Mouse (Mus musculus): Measurements from ENCODE around the gene Vdr.

The Vdr gene

GRCm38 (mm10) chr15:97825941-97826587 is 84.4 kb downstream of the Vdr start:
- H3K27me3 ChIP-seq (ENCODE audit: insufficient read depth, low read length), result peaks cover 85% of the 10 kb centered on the region
- H3K4me1 ChIP-seq (replicated peaks; ENCODE audit: low read depth, low read length), result peaks cover 62% of the 10 kb centered on the region
- no peaks in the 10 kb centered on the region for H3K9me3 ChIP-seq (ENCODE audit: low read length)
- H3K4me3 ChIP-seq (replicated peaks; ENCODE audit: low read length), result peak overlapping the region; percentile 62
- H3K36me3 ChIP-seq (ENCODE audit: insufficient read depth, low read length), result no peaks in the 10 kb centered on the region
- TF ChIP-seq POU5F1 (IDR thresholded peaks at IDR 0.05; ENCODE audit: borderline replicate concordance, low read length), result no peak
- no peak for TF ChIP-seq CTCF (conservative IDR thresholded peaks at IDR 0.05; ENCODE audit: low read length)
- TF ChIP-seq NANOG (IDR thresholded peaks at IDR 0.05; ENCODE audit: borderline replicate concordance, low read length), result no peak

DNA sequence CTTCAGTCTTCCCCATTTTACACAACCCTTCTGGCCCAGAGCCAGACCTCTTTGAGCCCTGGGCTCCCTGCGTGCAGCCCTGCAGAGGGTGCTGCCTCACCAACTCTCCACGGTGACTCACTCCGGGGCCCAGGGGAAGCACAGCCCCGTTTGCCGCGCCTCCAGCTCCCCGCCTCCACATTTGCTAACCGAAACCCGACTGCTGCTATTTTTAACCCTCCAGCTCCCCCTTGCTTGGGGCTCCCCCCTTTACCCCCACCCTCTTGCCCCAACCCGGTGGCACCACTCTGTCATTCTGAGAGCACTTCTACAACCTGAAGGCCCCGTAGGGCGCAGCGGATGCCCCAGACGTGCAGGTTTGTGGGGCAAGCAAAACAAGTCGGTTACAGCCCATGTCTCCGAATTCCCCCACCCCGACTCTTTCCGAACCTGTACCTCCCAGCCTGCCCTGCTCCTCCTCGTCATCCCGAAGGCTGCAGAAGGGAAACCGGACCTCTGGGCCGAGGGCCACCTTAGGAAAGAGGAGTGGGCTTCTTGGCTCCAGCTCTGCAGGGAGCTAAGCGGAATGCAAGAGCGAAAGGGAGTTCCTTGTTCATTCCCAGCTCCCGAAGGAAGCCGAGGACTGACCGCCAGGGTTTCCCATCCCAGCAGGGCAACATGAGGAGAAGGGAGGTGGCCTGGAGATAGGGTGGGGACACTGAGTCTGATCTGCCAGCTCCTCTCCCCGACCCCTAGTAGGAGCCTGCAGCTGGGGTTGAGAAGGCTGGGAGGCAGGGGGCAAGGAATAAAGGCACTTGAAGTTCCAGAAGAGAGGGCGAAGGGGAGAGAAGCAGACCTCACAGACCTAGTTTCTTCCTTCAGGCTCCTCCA is 85.1 kb downstream of the Vdr start:
- no peak for TF ChIP-seq NANOG (IDR thresholded peaks at IDR 0.05; ENCODE audit: borderline replicate concordance, low read length)
- no peak for TF ChIP-seq POU5F1 (IDR thresholded peaks at IDR 0.05; ENCODE audit: borderline replicate concordance, low read length)
- no peak for TF ChIP-seq CTCF (conservative IDR thresholded peaks at IDR 0.05; ENCODE audit: low read length)

DNA sequence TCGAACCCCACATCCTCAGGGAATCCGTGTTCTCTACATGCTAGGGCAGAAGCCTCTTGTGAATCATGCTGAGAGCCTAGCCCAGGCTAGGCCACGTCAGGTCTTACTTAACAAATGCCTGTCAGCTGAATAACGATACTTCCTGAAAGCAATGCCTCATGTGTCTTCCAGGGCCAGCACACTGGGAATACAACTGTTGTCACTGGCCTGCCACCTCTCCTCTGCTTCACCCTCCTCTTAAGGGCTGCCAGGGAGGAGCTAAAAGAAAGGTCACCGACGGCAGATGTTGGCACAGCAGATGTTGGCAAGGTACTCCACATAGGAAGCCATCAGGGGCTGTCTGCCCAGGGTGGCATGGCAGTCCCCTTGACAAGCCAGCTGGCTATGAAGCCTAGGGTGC is 86.4 kb downstream of the Vdr start:
- Histone ChIP-seq H3K36me3 (ENCODE audit: insufficient read depth, low read length) (no peaks in the 10 kb centered on the region), H3K4me3 (replicated peaks; ENCODE audit: low read length) (no peak overlapping the region), H3K27me3 (ENCODE audit: insufficient read depth, low read length) (peaks cover 76% of the 10 kb centered on the region), H3K4me1 (replicated peaks; ENCODE audit: low read depth, low read length) (peaks cover 60% of the 10 kb centered on the region), H3K9me3 (ENCODE audit: low read length) (no peaks in the 10 kb centered on the region)
- TF ChIP-seq CTCF (conservative IDR thresholded peaks at IDR 0.05; ENCODE audit: low read length), result no peak
- TF ChIP-seq POU5F1 (IDR thresholded peaks at IDR 0.05; ENCODE audit: borderline replicate concordance, low read length), result no peak
- no peak for TF ChIP-seq NANOG (IDR thresholded peaks at IDR 0.05; ENCODE audit: borderline replicate concordance, low read length)

More for the DNA sequence above, 85.1 kb downstream of the Vdr start:
- H3K27me3 ChIP-seq (ENCODE audit: insufficient read depth, low read length), result peaks cover 84% of the 10 kb centered on the region
- H3K4me3 ChIP-seq (replicated peaks; ENCODE audit: low read length), result peak overlapping the region; percentile 62
- no peaks in the 10 kb centered on the region for H3K36me3 ChIP-seq (ENCODE audit: insufficient read depth, low read length)
- peaks cover 65% of the 10 kb centered on the region for H3K4me1 ChIP-seq (replicated peaks; ENCODE audit: low read depth, low read length)
- H3K9me3 ChIP-seq (ENCODE audit: low read length), result no peaks in the 10 kb centered on the region

DNA sequence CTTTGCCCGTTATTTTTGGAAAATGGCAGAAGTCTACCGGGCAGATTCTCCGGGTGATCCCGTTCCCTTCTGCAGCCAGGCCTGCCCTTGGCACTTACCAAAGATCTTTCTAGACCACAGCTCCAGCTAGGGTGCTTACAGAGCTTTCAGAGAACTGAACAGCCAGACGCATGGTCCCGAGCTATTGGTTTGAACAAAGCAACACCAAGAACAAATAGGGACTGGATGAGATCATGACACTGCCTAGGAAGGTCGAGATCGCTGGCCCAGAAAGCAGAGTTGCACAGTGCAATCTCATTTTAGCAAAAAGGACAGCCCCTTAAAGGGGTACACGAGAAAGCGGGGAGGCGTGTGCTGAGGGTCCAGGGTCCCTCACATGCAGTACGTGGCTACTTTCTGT is 87.0 kb downstream of the Vdr start:
- H3K36me3 ChIP-seq (ENCODE audit: insufficient read depth, low read length), result no peaks in the 10 kb centered on the region
- H3K27me3 ChIP-seq (ENCODE audit: insufficient read depth, low read length), result peaks cover 70% of the 10 kb centered on the region
- peaks cover 54% of the 10 kb centered on the region for H3K4me1 ChIP-seq (replicated peaks; ENCODE audit: low read depth, low read length)
- no peak overlapping the region for H3K4me3 ChIP-seq (replicated peaks; ENCODE audit: low read length)
- TF ChIP-seq NANOG (IDR thresholded peaks at IDR 0.05; ENCODE audit: borderline replicate concordance, low read length), result no peak
- no peak for TF ChIP-seq CTCF (conservative IDR thresholded peaks at IDR 0.05; ENCODE audit: low read length)
- no peak for TF ChIP-seq POU5F1 (IDR thresholded peaks at IDR 0.05; ENCODE audit: borderline replicate concordance, low read length)
- H3K9me3 ChIP-seq (ENCODE audit: low read length), result no peaks in the 10 kb centered on the region

DNA sequence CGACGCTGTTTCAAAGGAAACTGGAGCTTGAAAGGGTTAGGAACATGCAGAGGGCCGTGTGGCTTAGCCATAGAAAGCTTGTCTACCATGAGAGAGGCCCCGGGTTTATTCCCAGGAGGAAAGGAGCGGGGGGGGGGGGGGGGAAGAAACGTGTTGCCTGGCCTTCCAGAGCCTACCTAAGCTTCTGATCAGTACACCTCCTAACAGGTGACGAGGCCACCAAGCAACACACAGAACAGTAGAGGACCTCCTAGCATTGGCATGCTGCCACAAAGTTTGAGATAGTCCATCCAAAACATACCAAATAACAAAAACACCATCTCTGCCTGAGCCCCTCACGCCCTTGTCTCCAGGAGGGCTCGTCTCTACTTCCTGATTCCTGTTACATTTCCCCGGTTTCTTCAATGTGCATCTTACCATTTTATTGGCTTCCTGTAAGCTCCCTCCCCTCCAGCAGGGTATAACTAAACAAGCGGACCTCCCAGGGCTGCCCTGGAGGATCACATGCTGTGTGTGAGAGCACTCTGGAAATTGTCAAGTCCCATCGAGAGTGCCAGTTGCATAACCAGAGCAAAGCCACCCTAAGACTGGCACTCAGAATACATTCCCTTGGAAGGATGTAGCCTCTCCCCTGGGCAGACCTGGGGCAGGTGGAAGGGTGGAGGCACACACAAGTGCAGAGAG is 87.7 kb downstream of the Vdr start:
- TF ChIP-seq POU5F1 (IDR thresholded peaks at IDR 0.05; ENCODE audit: borderline replicate concordance, low read length) (no peak), CTCF (conservative IDR thresholded peaks at IDR 0.05; ENCODE audit: low read length) (no peak), NANOG (IDR thresholded peaks at IDR 0.05; ENCODE audit: borderline replicate concordance, low read length) (no peak)
- no peaks in the 10 kb centered on the region for H3K9me3 ChIP-seq (ENCODE audit: low read length)
- no peak overlapping the region for H3K4me3 ChIP-seq (replicated peaks; ENCODE audit: low read length)
- H3K27me3 ChIP-seq (ENCODE audit: insufficient read depth, low read length), result peaks cover 65% of the 10 kb centered on the region
- H3K36me3 ChIP-seq (ENCODE audit: insufficient read depth, low read length), result no peaks in the 10 kb centered on the region
- H3K4me1 ChIP-seq (replicated peaks; ENCODE audit: low read depth, low read length), result peaks cover 54% of the 10 kb centered on the region

DNA sequence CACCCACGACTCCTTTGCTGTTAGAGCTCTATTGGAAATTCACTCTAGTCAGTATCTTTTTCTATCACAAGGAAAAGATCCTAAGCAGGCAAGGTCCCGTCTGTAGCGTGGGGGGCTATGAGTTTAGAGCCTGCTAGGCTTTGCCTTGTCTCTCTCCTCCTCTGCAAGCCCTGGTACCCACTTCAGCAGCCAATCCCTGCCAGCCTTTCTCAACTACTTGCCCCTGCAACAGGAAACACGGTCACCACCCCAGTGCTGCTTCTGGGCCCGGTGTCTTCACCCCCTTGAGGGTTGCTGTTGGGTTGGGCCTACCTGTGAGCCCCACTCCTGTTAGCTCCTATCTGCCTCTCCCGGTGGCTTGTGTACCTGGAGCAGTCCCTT is 88.5 kb downstream of the Vdr start:
- Histone ChIP-seq H3K4me3 (replicated peaks; ENCODE audit: low read length) (no peak overlapping the region), H3K36me3 (ENCODE audit: insufficient read depth, low read length) (no peaks in the 10 kb centered on the region), H3K4me1 (replicated peaks; ENCODE audit: low read depth, low read length) (peaks cover 57% of the 10 kb centered on the region), H3K9me3 (ENCODE audit: low read length) (no peaks in the 10 kb centered on the region), H3K27me3 (ENCODE audit: insufficient read depth, low read length) (peaks cover 61% of the 10 kb centered on the region)
- TF ChIP-seq NANOG (IDR thresholded peaks at IDR 0.05; ENCODE audit: borderline replicate concordance, low read length) (no peak), CTCF (conservative IDR thresholded peaks at IDR 0.05; ENCODE audit: low read length) (no peak), POU5F1 (IDR thresholded peaks at IDR 0.05; ENCODE audit: borderline replicate concordance, low read length) (no peak)

DNA sequence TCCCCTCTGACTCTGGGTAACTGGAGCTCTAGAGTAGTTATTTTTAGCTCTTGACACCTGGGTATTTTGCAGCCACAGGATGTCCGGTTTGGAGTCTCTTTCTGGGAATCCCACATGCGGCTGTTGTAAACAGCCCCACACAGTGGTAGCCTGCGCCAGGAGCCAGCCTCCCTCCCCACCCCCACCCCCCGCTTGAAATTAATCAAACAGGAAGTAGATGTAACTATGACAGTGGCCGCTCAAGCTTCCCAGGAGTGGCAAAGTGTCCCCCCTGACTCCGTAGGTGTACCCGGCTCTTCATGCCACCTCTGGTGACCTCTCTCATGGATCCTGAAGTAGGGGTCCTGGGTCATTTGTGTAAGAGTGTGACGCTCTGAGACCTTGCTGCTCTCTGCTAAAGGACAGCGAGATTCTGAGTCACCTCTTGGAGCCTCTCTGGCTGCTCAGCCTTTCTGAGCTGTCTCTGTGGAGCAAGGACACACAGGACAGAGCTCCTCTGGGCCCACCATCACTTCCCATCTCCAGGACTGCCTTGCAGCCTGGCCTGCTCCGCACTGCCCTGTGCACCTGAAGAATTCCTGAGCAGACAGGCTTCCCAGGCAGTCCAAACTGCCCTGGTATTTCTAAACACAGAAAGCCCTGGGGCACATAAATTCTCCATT is 89.0 kb downstream of the Vdr start:
- H3K9me3 ChIP-seq (ENCODE audit: low read length), result no peaks in the 10 kb centered on the region
- TF ChIP-seq POU5F1 (IDR thresholded peaks at IDR 0.05; ENCODE audit: borderline replicate concordance, low read length) (no peak), CTCF (conservative IDR thresholded peaks at IDR 0.05; ENCODE audit: low read length) (no peak), NANOG (IDR thresholded peaks at IDR 0.05; ENCODE audit: borderline replicate concordance, low read length) (no peak)

GRCm38 (mm10) chr15:97819937-97820336 is 90.5 kb downstream of the Vdr start:
- Histone ChIP-seq H3K36me3 (ENCODE audit: insufficient read depth, low read length) (no peaks in the 10 kb centered on the region), H3K4me3 (replicated peaks; ENCODE audit: low read length) (no peak overlapping the region), H3K4me1 (replicated peaks; ENCODE audit: low read depth, low read length) (peaks cover 40% of the 10 kb centered on the region), H3K9me3 (ENCODE audit: low read length) (no peaks in the 10 kb centered on the region), H3K27me3 (ENCODE audit: insufficient read depth, low read length) (peaks cover 45% of the 10 kb centered on the region)
- TF ChIP-seq NANOG (IDR thresholded peaks at IDR 0.05; ENCODE audit: borderline replicate concordance, low read length) (no peak), POU5F1 (IDR thresholded peaks at IDR 0.05; ENCODE audit: borderline replicate concordance, low read length) (no peak), CTCF (conservative IDR thresholded peaks at IDR 0.05; ENCODE audit: low read length) (no peak)

More for the DNA sequence above, 89.0 kb downstream of the Vdr start:
- Histone ChIP-seq H3K4me3 (replicated peaks; ENCODE audit: low read length) (no peak overlapping the region), H3K27me3 (ENCODE audit: insufficient read depth, low read length) (peaks cover 56% of the 10 kb centered on the region), H3K4me1 (replicated peaks; ENCODE audit: low read depth, low read length) (peaks cover 55% of the 10 kb centered on the region), H3K36me3 (ENCODE audit: insufficient read depth, low read length) (no peaks in the 10 kb centered on the region)
